Mouse (Mus musculus) MEL (cell line): ENCODE measurements around the gene Igll1. TPM values are rescaled to one million over a fixed set of nuclear protein-coding genes. Genes with fewer than 3 reads are reported as not detected.

ENCODE experiments used
- DNase-seq: peaks from one replicate; pipeline ENCODE4 v3.0.0; 2011; ENCODE audit warnings: low read depth, low spot score
- H3K27ac ChIP-seq: 2 replicates; pipeline ENCODE4 v1.5.1; 2012; ENCODE audit warnings: low read depth, mild to moderate bottlenecking, control low read depth, low read length, moderate library complexity; ENCODE audit not compliant: control insufficient read depth
- H3K27me3 ChIP-seq, 2 experiments: fragments of 150-350 bp in 1 of 2; sonication (generic) in 1 of 2; 2 replicates each; pipeline ENCODE4 v1.6.1; 2012; ENCODE audit warnings: low read length in 2 of 2, mild to moderate bottlenecking in 2 of 2, improper control_type of control experiment in 1 of 2, moderate library complexity in 1 of 2; ENCODE audit not compliant: insufficient read depth in 2 of 2, control insufficient read depth in 1 of 2
- H3K36me3 ChIP-seq, 2 experiments: 2 replicates each; pipeline ENCODE4 v1.6.1; 2012 to 2014; ENCODE audit warnings: low read length in 2 of 2, improper control_type of control experiment in 1 of 2, inconsistent platforms in 1 of 2, mild to moderate bottlenecking in 1 of 2; ENCODE audit not compliant: insufficient read depth in 2 of 2, control insufficient read depth in 1 of 2
- H3K4me1 ChIP-seq, 2 experiments: fragments of 150-350 bp in 1 of 2; sonication (generic) in 1 of 2; 2 replicates each; pipeline ENCODE4 v1.6.1; 2012; ENCODE audit warnings: low read length in 2 of 2, improper control_type of control experiment in 1 of 2, mild to moderate bottlenecking in 1 of 2; ENCODE audit not compliant: insufficient read depth in 2 of 2, control insufficient read depth in 1 of 2
- H3K4me3 ChIP-seq, 2 experiments: fragments of 150-350 bp in 1 of 2; sonication (generic) in 1 of 2; 2 replicates each; pipeline ENCODE4 v1.5.1; 2012; ENCODE audit warnings: low read depth in 2 of 2, low read length in 2 of 2, mild to moderate bottlenecking in 2 of 2, moderate library complexity in 2 of 2, control low read depth in 1 of 2, improper control_type of control experiment in 1 of 2; ENCODE audit not compliant: control insufficient read depth in 1 of 2, insufficient read depth in 1 of 2
- H3K79me2 ChIP-seq: 2 replicates; pipeline ENCODE4 v1.6.1; 2012; ENCODE audit warnings: mild to moderate bottlenecking, low read length, moderate library complexity; ENCODE audit not compliant: control insufficient read depth, poor library complexity, insufficient read depth
- H3K9ac ChIP-seq: 2 replicates; pipeline ENCODE4 v1.6.1; 2012; ENCODE audit warnings: low read depth, mild to moderate bottlenecking, control low read depth, low read length, moderate library complexity; ENCODE audit not compliant: control insufficient read depth, poor library complexity, severe bottlenecking
- H3K9me3 ChIP-seq: fragments of 150-350 bp; sonication (generic); replicated peaks from 2 replicates; pipeline ENCODE4 v1.6.1; 2012; ENCODE audit warnings: mild to moderate bottlenecking, low read length, improper control_type of control experiment, moderate library complexity; ENCODE audit not compliant: insufficient read depth
- CHD1 ChIP-seq: IDR thresholded peaks from 2 replicates; pipeline ENCODE4 v1.6.1; 2012; ENCODE audit warnings: low read depth, mild to moderate bottlenecking, inconsistent platforms, low read length, improper control_type of control experiment
- CHD2 ChIP-seq: IDR thresholded peaks from 2 replicates; pipeline ENCODE4 v1.6.1; 2011; ENCODE audit warnings: low read length, improper control_type of control experiment
- CTCF ChIP-seq, 3 experiments: IDR thresholded peaks in 2 of 3; conservative IDR thresholded peaks in 1 of 3; 2 replicates each; pipeline ENCODE4 v1.5.1; 2011 to 2012; ENCODE audit warnings: low read length in 3 of 3, low read depth in 2 of 3, mild to moderate bottlenecking in 2 of 3, improper control_type of control experiment in 1 of 3, inconsistent platforms in 1 of 3, mixed read lengths in 1 of 3, moderate library complexity in 1 of 3; ENCODE audit not compliant: control insufficient read depth in 1 of 3, insufficient read depth in 1 of 3, poor library complexity in 1 of 3, severe bottlenecking in 1 of 3
- E2F4 ChIP-seq: IDR thresholded peaks from 2 replicates; pipeline ENCODE4 v1.6.1; 2011; ENCODE audit warnings: low read depth, low read length, improper control_type of control experiment, borderline replicate concordance
- ELF1 ChIP-seq: IDR thresholded peaks from 2 replicates; pipeline ENCODE4 v1.6.1; 2014; ENCODE audit warnings: low read depth, mild to moderate bottlenecking, inconsistent platforms, low read length, improper control_type of control experiment, moderate library complexity
- EP300 ChIP-seq, 2 experiments: IDR thresholded peaks; 2 replicates each; pipeline ENCODE4 v1.6.1; 2011; ENCODE audit warnings: improper control_type of control experiment in 2 of 2, low read length in 2 of 2, low read depth in 1 of 2, mild to moderate bottlenecking in 1 of 2
- ETS1 ChIP-seq: IDR thresholded peaks from 2 replicates; pipeline ENCODE4 v1.6.1; 2012; ENCODE audit warnings: low read depth, mild to moderate bottlenecking, inconsistent platforms, low read length, improper control_type of control experiment, moderate library complexity
- HCFC1 ChIP-seq: IDR thresholded peaks from 2 replicates; pipeline ENCODE4 v1.6.1; 2012; ENCODE audit warnings: low read depth, mild to moderate bottlenecking, inconsistent platforms, low read length, improper control_type of control experiment, moderate library complexity
- KAT2A ChIP-seq: conservative IDR thresholded peaks from 2 replicates; pipeline ENCODE4 v1.6.1; 2012; ENCODE audit warnings: low read depth, low read length, improper control_type of control experiment, inconsistent platforms
- MAFK ChIP-seq: IDR thresholded peaks from 2 replicates; pipeline ENCODE4 v1.6.1; 2011; ENCODE audit warnings: low read depth, mild to moderate bottlenecking, low read length, improper control_type of control experiment, borderline replicate concordance
- MAX ChIP-seq: IDR thresholded peaks from 2 replicates; pipeline ENCODE4 v1.6.1; 2011; ENCODE audit warnings: low read length, improper control_type of control experiment
- MAZ ChIP-seq: IDR thresholded peaks from 2 replicates; pipeline ENCODE4 v1.6.1; 2012; ENCODE audit warnings: low read depth, mild to moderate bottlenecking, inconsistent platforms, low read length, improper control_type of control experiment
- MXI1 ChIP-seq: IDR thresholded peaks from 2 replicates; pipeline ENCODE4 v1.6.1; 2011; ENCODE audit warnings: mild to moderate bottlenecking, low read depth, low read length, improper control_type of control experiment
- MYC ChIP-seq: IDR thresholded peaks from 2 replicates; pipeline ENCODE4 v1.6.1; 2011; ENCODE audit warnings: low read depth, mild to moderate bottlenecking, low read length, improper control_type of control experiment, moderate library complexity
- NELFE ChIP-seq: IDR thresholded peaks from 2 replicates; pipeline ENCODE4 v1.6.1; 2011; ENCODE audit warnings: low read depth, low read length, improper control_type of control experiment
- NRF1 ChIP-seq: IDR thresholded peaks from 2 replicates; pipeline ENCODE4 v1.6.1; 2014; ENCODE audit warnings: low read depth, mild to moderate bottlenecking, inconsistent platforms, low read length, improper control_type of control experiment, moderate library complexity; ENCODE audit not compliant: poor library complexity, insufficient read depth, severe bottlenecking
- POLR2A ChIP-seq, 2 experiments: IDR thresholded peaks; 2 replicates each; pipeline ENCODE4 v1.6.1; 2011 to 2012; ENCODE audit warnings: low read length in 2 of 2, mild to moderate bottlenecking in 2 of 2, control low read depth in 1 of 2, improper control_type of control experiment in 1 of 2, low read depth in 1 of 2, moderate library complexity in 1 of 2; ENCODE audit not compliant: control insufficient read depth in 1 of 2, insufficient read depth in 1 of 2, poor library complexity in 1 of 2
- POLR2AphosphoS2 ChIP-seq: IDR thresholded peaks from 2 replicates; pipeline ENCODE4 v1.6.1; 2011; ENCODE audit warnings: low read length, improper control_type of control experiment
- RAD21 ChIP-seq: IDR thresholded peaks from 2 replicates; pipeline ENCODE4 v1.6.1; 2011; ENCODE audit warnings: mild to moderate bottlenecking, low read depth, low read length, improper control_type of control experiment
- RCOR1 ChIP-seq: IDR thresholded peaks from 2 replicates; pipeline ENCODE4 v1.6.1; 2012; ENCODE audit warnings: low read depth, mild to moderate bottlenecking, inconsistent platforms, low read length, improper control_type of control experiment
- SIN3A ChIP-seq: IDR thresholded peaks from 2 replicates; pipeline ENCODE4 v1.6.1; 2012; ENCODE audit warnings: low read length, improper control_type of control experiment, inconsistent platforms
- SMC3 ChIP-seq: IDR thresholded peaks from 2 replicates; pipeline ENCODE4 v1.6.1; 2011; ENCODE audit warnings: low read depth, low read length, improper control_type of control experiment
- TAL1 ChIP-seq: IDR thresholded peaks from 2 replicates; pipeline ENCODE4 v1.6.1; 2012; ENCODE audit warnings: mild to moderate bottlenecking, inconsistent platforms, low read length, moderate library complexity, mixed read lengths
- TBP ChIP-seq: IDR thresholded peaks from 2 replicates; pipeline ENCODE4 v1.8.0; 2011; ENCODE audit warnings: low read depth, low read length, improper control_type of control experiment
- UBTF ChIP-seq: IDR thresholded peaks from 2 replicates; pipeline ENCODE4 v1.6.1; 2012; ENCODE audit warnings: low read depth, mild to moderate bottlenecking, inconsistent platforms, low read length, improper control_type of control experiment, moderate library complexity, borderline replicate concordance; ENCODE audit not compliant: insufficient read depth
- USF1 ChIP-seq: IDR thresholded peaks from 2 replicates; pipeline ENCODE4 v1.6.1; 2014; ENCODE audit warnings: low read depth, mild to moderate bottlenecking, inconsistent platforms, low read length, improper control_type of control experiment, moderate library complexity
- USF2 ChIP-seq, 2 experiments: IDR thresholded peaks; 2 replicates each; pipeline ENCODE4 v1.6.1; 2011 to 2012; ENCODE audit warnings: improper control_type of control experiment in 2 of 2, low read length in 2 of 2, borderline replicate concordance in 1 of 2, inconsistent platforms in 1 of 2, low read depth in 1 of 2, mild to moderate bottlenecking in 1 of 2; ENCODE audit not compliant: insufficient read depth in 1 of 2
- ZC3H11A ChIP-seq: IDR thresholded peaks from 2 replicates; pipeline ENCODE4 v1.6.1; 2012; ENCODE audit warnings: low read depth, mild to moderate bottlenecking, inconsistent platforms, low read length, improper control_type of control experiment
- ZKSCAN1 ChIP-seq: IDR thresholded peaks from 2 replicates; pipeline ENCODE4 v1.6.1; 2012; ENCODE audit warnings: low read depth, mild to moderate bottlenecking, inconsistent platforms, low read length, improper control_type of control experiment, moderate library complexity
- ZMIZ1 ChIP-seq: IDR thresholded peaks from 2 replicates; pipeline ENCODE4 v1.6.1; 2012; ENCODE audit warnings: low read depth, mild to moderate bottlenecking, inconsistent platforms, low read length, improper control_type of control experiment, moderate library complexity
- polyA plus RNA-seq, 2 experiments: library from polyadenylated mRNA; stranded (reverse) in 1 of 2; unstranded in 1 of 2; fragments of >175 nt in 1 of 2; fragments of >200 nt in 1 of 2; gene quantifications; 2 replicates each; pipeline versions ENCODE4 v1.2.1 to v1.2.4; 2012; ENCODE audit warnings: low replicate concordance in 2 of 2, low read depth in 1 of 2; ENCODE audit not compliant: insufficient read length in 2 of 2, insufficient read depth in 1 of 2, missing spikeins in 1 of 2
- total RNA-seq: library from RNA; depleted of rRNA; stranded (reverse); fragments of 300-350 nt; gene quantifications from 2 replicates; pipeline ENCODE4 v1.2.3, GENCODE M21; 2012

The Igll1 gene
- total and polyA plus RNA-seq, 3 experiments: not detected

- Histone ChIP-seq H3K9ac (peak within 1 kb of the TSS; percentile 72), H3K36me3 (peaks cover 0 to 5% of the 10 kb centered on the region in 2 experiments; a peak in 3 of 4 replicates), H3K4me1 (peaks cover 0 to 7% of the 10 kb centered on the region in 2 experiments; a peak in 2 of 4 replicates), H3K4me3 (peak within 1 kb of the TSS; percentile 74 to 83), H3K27me3 (no peaks in the 10 kb centered on the region), H3K79me2 (peaks cover 6% of the 10 kb centered on the region), H3K9me3 (no peaks in the 10 kb centered on the region), H3K27ac (0 out of 2 replicates have a peak within 1 kb of the TSS, but pooled peaks have one; percentile 12)
- TF ChIP-seq MAFK (no peak), SIN3A (peak; percentile 73), POLR2AphosphoS2 (peak; percentile 88), UBTF (no peak), CHD1 (no peak), KAT2A (no peak), NELFE (peak; percentile 83), USF1 (no peak), ETS1 (no peak), ELF1 (peak; percentile 74), SMC3 (peak; percentile 83), E2F4 (no peak), MXI1 (peak; percentile 89), POLR2A (IDR thresholded peaks at IDR 0.05; ENCODE audit: control insufficient read depth in 1 of 2, insufficient read depth in 1 of 2, low read depth in 1 of 2, low read length in 2 of 2, poor library complexity in 1 of 2) (peak; percentile 77 to 89), MAX (peak; percentile 6), CTCF (IDR thresholded peaks at IDR 0.05 in 2 of 3, conservative IDR thresholded peaks at IDR 0.05 in 1 of 3; ENCODE audit: control insufficient read depth in 1 of 3, insufficient read depth in 1 of 3, low read depth in 2 of 3, low read length in 3 of 3, poor library complexity in 1 of 3, severe bottlenecking in 1 of 3) (peak; percentile 79 to 91 (median 91)), MYC (no peak), RAD21 (peak; percentile 47), RCOR1 (no peak), ZC3H11A (no peak), TAL1 (no peak), HCFC1 (peak; percentile 71), EP300 (IDR thresholded peaks at IDR 0.05; ENCODE audit: low read depth in 1 of 2, low read length in 2 of 2) (no peak), ZKSCAN1 (no peak), TBP (0 out of 2 replicates have a peak, but pooled peaks have one; percentile 13), USF2 (IDR thresholded peaks at IDR 0.05; ENCODE audit: borderline replicate concordance in 1 of 2, insufficient read depth in 1 of 2, low read depth in 1 of 2, low read length in 2 of 2) (no peak), CHD2 (no peak), MAZ (no peak; the same call in 1 of the 2 replicates), NRF1 (peak; percentile 94), ZMIZ1 (peak; percentile 73; the same call in 1 of the 2 replicates)
- DNase-seq: peak; percentile 96
These were observed 32.7 kb upstream of the Igll1 start, which contains the start of gene Ppm1f for GRCm38 (mm10) chr16:16896382-16897055. Ppm1f (plus strand) TSS chr16:16896469.
